Mouse (Mus musculus) kidney, adult 2 months (tissue): Measurements from ENCODE around the gene Fosb. TPM values are rescaled to one million over a fixed set of nuclear protein-coding genes. Genes with fewer than 3 reads are reported as not detected.

Experiments
- DNase-seq: peaks from one replicate; pipeline ENCODE4 v3.0.0; 2021
- H3K27ac ChIP-seq: fragments of 200-500 bp; 2 replicates; pipeline ENCODE4 v1.5.1; 2012; ENCODE audit warnings: low read depth, low read length, control low read depth, inconsistent platforms; ENCODE audit not compliant: insufficient read depth
- H3K27me3 ChIP-seq: fragments of 200-500 bp; replicated peaks from 2 replicates; pipeline ENCODE4 v1.6.1; 2012; ENCODE audit warnings: mild to moderate bottlenecking, moderate library complexity, low read length, inconsistent platforms; ENCODE audit not compliant: control insufficient read depth, insufficient read depth
- H3K36me3 ChIP-seq: fragments of 200-500 bp; 2 replicates; pipeline ENCODE4 v1.6.1; 2012; ENCODE audit warnings: mild to moderate bottlenecking, moderate library complexity, low read length, inconsistent platforms; ENCODE audit not compliant: control insufficient read depth, insufficient read depth
- H3K4me1 ChIP-seq: fragments of 200-500 bp; 2 replicates; pipeline ENCODE4 v1.6.1; 2011; ENCODE audit warnings: low read length; ENCODE audit not compliant: control insufficient read depth, insufficient read depth
- H3K4me3 ChIP-seq: fragments of 200-500 bp; 2 replicates; pipeline ENCODE4 v1.5.1; 2011; ENCODE audit warnings: mild to moderate bottlenecking, low read depth, low read length, control low read depth; ENCODE audit not compliant: insufficient read depth
- CTCF ChIP-seq: fragments of 200-500 bp; conservative IDR thresholded peaks from 2 replicates; pipeline ENCODE4 v1.5.1; 2011; ENCODE audit warnings: low read depth, mild to moderate bottlenecking, control low read depth, low read length, moderate library complexity, mixed read lengths; ENCODE audit not compliant: insufficient read depth, insufficient read length
- POLR2A ChIP-seq: fragments of 200-500 bp; IDR thresholded peaks from one replicate; pipeline ENCODE4 v1.6.1; 2011; ENCODE audit warnings: low read depth, low read length, control low read depth
- WGBS: fragments of 180-500 bp; shearing (Covaris S2); methylation state at CpG from one replicate; pipeline ENCODE4 v1.1.7; 2018; 5-methylcytosine and 5-hydroxymethylcytosine counted together
- polyA plus RNA-seq: library from polyadenylated mRNA; depleted of rRNA; stranded (reverse); fragments of >200 nt; gene quantifications from 2 replicates; pipeline ENCODE4 v1.2.3, GENCODE M21; 2012

Fosb gene
- polyA plus RNA-seq, 1 experiment: 0.17 TPM

DNA sequence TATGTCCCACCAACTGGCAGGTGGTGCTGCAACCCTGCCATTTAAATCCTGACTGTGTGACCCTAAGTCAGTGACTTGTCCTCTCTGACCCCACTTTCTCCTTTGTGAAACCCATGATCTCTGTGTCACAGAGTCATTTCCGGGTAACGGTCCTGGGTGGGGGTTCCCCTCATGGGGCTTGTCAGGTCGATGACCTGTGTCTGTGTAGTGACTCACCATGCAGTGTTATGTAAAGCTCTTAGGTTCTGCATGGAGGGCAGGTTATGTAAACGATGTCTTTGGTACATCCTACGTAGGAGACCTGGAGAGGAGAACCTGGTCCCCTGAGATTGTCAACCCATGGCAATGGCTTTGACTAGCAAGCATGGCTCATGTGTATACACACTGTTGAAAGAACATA lies 11.6 kb upstream of the Fosb start:
- no peak for DNase-seq
- whole genome bisulfite sequencing: 40% methylated on average over 5 of the region's 5 CpGs
- Histone ChIP-seq H3K27me3 (no peaks in the 10 kb centered on the region), H3K4me3 (no peak overlapping the region), H3K27ac (no peak overlapping the region), H3K36me3 (no peaks in the 10 kb centered on the region), H3K4me1 (peaks cover 7% of the 10 kb centered on the region; the same call in 1 of the 2 replicates)
- no peak for TF ChIP-seq POLR2A
- no peak for TF ChIP-seq CTCF

DNA sequence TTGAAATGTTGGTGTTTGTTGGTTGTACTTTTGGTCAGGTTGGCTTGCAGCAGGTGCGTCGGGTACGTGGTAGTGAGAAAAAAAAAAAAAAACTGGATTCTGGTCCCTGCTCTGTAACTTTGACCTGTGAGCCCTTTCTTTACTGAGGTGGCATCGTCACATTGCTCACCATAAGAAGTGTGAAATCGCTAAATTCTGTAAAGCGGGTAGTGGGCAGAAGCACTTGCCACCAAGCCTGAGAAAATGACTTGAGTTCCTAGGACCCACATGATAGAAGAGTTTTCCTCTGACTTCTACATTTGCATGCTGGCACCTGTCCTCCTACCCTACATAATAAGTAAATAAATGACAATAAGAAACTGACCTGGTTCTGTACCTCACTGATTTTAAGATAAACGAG lies 10.8 kb upstream of the Fosb start:
- no peak overlapping the region for H3K4me3 ChIP-seq
- H3K36me3 ChIP-seq: no peaks in the 10 kb centered on the region
- no peaks in the 10 kb centered on the region for H3K27me3 ChIP-seq
- no peak for TF ChIP-seq CTCF
- TF ChIP-seq POLR2A: no peak
- peaks cover 7% of the 10 kb centered on the region; the same call in 1 of the 2 replicates for H3K4me1 ChIP-seq
- H3K27ac ChIP-seq: no peak overlapping the region
- no peak for DNase-seq
- 28% methylated on average over 7 of the region's 7 CpGs for WGBS

DNA sequence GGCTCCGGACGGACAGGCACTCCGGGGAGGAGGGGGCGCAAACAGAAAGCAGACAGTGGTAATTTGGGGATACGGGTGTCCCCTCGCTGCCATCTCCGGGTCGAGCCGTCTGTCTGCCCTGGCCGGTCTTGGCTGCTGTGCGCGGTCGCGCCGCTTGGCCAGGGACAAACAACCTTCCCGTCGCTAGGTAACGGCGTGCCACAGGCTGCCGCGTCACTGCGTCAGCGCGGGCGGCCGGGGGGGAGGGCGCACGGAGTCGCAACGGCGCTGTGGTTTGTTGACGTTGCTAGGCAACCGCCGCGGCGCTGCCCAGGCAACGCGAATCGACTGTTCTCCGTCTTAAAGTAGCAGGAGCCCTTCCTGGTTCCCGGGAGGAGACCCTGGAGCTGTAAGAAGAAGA lies 10.1 kb upstream of the Fosb start:
- peak overlapping the region; percentile 45 for H3K4me3 ChIP-seq
- under 1% methylated on average over 41 of the region's 41 CpGs for WGBS
- peaks cover 7% of the 10 kb centered on the region; the same call in 1 of the 2 replicates for H3K4me1 ChIP-seq
- peak; percentile 98 for DNase-seq
- H3K27ac ChIP-seq: 0 out of 2 replicates have a peak overlapping the region, but pooled peaks have one; percentile 4
- H3K27me3 ChIP-seq: no peaks in the 10 kb centered on the region
- no peak for TF ChIP-seq POLR2A
- no peak; the same call in 1 of the 2 replicates for TF ChIP-seq CTCF
- no peaks in the 10 kb centered on the region for H3K36me3 ChIP-seq

DNA sequence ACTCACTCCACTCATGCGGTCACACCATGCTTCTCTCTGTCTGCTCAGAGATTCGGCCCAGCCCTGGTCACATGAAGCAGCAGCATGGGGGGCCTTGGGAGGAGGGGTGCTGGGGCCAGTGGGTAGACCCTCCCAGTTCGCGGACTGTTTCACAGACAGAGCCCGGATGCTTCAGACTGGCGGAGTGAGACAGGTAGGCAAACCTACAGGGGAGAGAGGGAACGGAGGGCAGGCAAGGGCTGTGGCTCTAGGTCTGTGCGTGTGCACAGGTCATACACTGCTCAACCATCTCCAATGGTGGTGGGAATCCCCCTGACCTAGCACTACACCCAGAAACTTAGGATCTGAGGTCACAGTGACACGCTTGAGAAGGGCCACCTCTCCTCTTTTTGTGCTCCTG lies 9.6 kb upstream of the Fosb start:
- no peak for TF ChIP-seq CTCF
- TF ChIP-seq POLR2A: no peak

DNA sequence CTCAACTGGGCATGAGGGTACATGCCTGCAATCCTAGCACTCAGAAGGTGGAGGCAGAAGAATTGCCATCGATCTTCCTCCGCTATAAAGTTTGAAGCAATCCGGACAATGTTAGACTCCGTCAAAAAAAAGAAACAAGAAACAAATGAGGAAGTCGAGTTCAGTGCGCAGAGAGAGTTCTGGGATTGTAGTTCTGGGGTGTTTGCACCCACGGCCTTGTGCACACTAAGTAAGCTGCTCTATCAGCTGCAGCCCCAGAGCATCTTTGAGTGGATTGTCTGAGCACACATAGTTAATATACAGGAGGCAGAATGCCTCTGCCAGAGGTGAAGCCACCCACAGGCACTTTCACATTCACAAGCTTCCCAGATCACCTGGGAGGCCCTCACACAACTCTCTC lies 8.8 kb upstream of the Fosb start:
- no peak for DNase-seq
- Histone ChIP-seq H3K36me3 (no peaks in the 10 kb centered on the region), H3K27ac (no peak overlapping the region), H3K4me3 (no peak overlapping the region), H3K27me3 (no peaks in the 10 kb centered on the region), H3K4me1 (peaks cover 7% of the 10 kb centered on the region; the same call in 1 of the 2 replicates)
- 87% methylated on average over 7 of the region's 7 CpGs for WGBS
- TF ChIP-seq POLR2A (no peak), CTCF (no peak)

More for the DNA sequence above, 9.6 kb upstream of the Fosb start:
- Histone ChIP-seq H3K4me3 (peak overlapping the region; percentile 45), H3K27ac (0 out of 2 replicates have a peak overlapping the region, but pooled peaks have one; percentile 4), H3K4me1 (peaks cover 7% of the 10 kb centered on the region; the same call in 1 of the 2 replicates), H3K36me3 (no peaks in the 10 kb centered on the region), H3K27me3 (no peaks in the 10 kb centered on the region)
- 21% methylated on average over 9 of the region's 9 CpGs for WGBS
- no peak for DNase-seq

DNA sequence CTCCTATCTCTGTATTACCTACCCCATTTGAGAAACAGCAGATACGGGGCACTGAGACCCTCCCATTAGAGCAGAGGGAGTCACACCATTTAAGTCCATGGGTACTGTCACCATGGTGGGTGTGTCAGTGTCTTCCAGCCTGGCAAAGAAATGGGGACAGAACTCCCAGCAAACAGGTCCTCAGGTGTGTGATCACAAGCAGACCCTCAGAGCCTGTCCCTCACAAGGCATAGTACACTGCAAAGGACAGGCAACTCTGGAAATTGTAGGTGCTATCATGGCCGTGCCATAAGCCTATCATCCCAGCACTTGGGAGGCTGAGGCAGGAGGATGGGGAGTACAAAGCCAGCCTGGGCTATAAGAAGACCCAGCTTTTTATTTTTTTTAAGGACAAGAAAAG lies 8.3 kb upstream of the Fosb start:
- no peaks in the 10 kb centered on the region for H3K27me3 ChIP-seq
- H3K27ac ChIP-seq: no peak overlapping the region
- H3K4me3 ChIP-seq: no peak overlapping the region
- no peaks in the 10 kb centered on the region for H3K36me3 ChIP-seq
- 82% methylated on average over 2 of the region's 2 CpGs for WGBS
- DNase-seq: no peak
- no peak for TF ChIP-seq CTCF
- TF ChIP-seq POLR2A: no peak
- peaks cover 7% of the 10 kb centered on the region; the same call in 1 of the 2 replicates for H3K4me1 ChIP-seq

DNA sequence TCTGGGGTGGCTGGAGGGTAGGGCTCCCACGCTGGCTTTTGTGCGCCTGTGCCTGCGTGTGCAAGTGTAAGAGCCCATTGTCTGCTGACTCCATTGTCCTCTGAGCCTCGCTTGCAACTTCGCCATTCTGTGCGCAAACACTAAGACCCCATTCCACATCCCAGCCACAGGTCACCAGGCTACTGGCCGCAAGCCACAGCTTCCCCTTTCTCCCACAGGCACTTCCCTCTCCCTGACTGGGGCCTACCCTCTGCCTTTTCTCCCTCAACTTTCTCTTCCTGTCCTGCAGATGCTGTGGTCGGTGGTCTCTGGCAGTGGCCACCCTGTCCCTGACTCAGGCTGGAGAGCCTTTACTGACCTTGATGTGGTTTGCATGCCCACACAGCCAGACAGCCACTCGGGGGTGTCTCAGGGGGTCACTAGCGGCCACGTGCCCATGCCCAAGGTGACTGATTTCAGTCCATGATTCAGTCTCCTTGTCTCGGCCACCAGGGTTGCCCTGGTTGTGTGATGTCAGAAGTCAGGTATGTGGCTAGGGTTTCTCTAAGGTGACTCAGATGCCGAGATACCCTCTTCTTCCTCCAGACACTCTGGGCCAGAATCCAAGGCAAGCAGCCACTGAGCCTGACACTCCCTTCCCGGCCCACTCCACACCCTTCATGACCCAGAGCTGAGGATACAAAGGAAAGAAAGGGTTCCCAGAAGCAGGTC lies 6.8 kb upstream of the Fosb start:
- Histone ChIP-seq H3K4me3 (no peak overlapping the region), H3K27ac (no peak overlapping the region), H3K36me3 (no peaks in the 10 kb centered on the region), H3K27me3 (no peaks in the 10 kb centered on the region), H3K4me1 (peaks cover 7% of the 10 kb centered on the region; the same call in 1 of the 2 replicates)
- peak; percentile 34 for DNase-seq
- 63% methylated on average over 14 of the region's 14 CpGs for WGBS
- TF ChIP-seq CTCF: no peak
- TF ChIP-seq POLR2A: no peak
